Mouse (Mus musculus) lung, postnatal 25 days (tissue): ENCODE measurements at regions not wholly inside any gene's neighbourhood (a gene's known extent, or its start where the extent isn't known, plus 50 kb on each side); places are given as distances from the start of the nearest gene placed in this dataset.
"Not testable (repeated sequence)": the region's sequence is repeated elsewhere in the genome, so short reads cannot be mapped to it uniquely, and the experiment has no call there.

ENCODE experiments used
- DNase-seq: peaks from one replicate; pipeline ENCODE4 v3.0.0; 2022; ENCODE audit warnings: low spot score

- not testable (repeated sequence) for DNase-seq
Measured at GRCm38 (mm10) chr12:115803675-115804074, 243.8 kb upstream of the Zfp386 start.

- no peak for DNase-seq
Measured at GRCm38 (mm10) chr12:115807978-115808377, 239.5 kb upstream of the Zfp386 start.
